Mouse (Mus musculus) neural tube, embryonic 15.5 days (tissue): ENCODE data around the gene Csk. TPM values are rescaled to one million over a fixed set of nuclear protein-coding genes. Genes with fewer than 3 reads are reported as not detected.

ENCODE experiments used
- ATAC-seq: fragments of 200-750 bp; cut with Nextera tagmentation; 2 replicates; pipeline ENCODE4 v1.8.0; 2017; ENCODE audit warnings: mild to moderate bottlenecking, moderate TSS enrichment, moderate library complexity; ENCODE audit not compliant: low FRiP score
- H3K27ac ChIP-seq: fragments of 300-500 bp; sonication (generic); replicated peaks from 2 replicates; pipeline ENCODE4 v1.5.1; 2015; ENCODE audit warnings: mild to moderate bottlenecking, inconsistent platforms
- H3K27me3 ChIP-seq: fragments of 300-500 bp; sonication (generic); replicated peaks from 2 replicates; pipeline ENCODE4 v1.6.1; 2015; ENCODE audit warnings: inconsistent platforms
- H3K36me3 ChIP-seq: fragments of 300-500 bp; sonication (generic); 2 replicates; pipeline ENCODE4 v1.6.1; 2015; ENCODE audit warnings: inconsistent platforms
- H3K4me1 ChIP-seq: fragments of 300-500 bp; sonication (generic); 2 replicates; pipeline ENCODE4 v1.6.1; 2015; ENCODE audit warnings: inconsistent platforms
- H3K4me2 ChIP-seq: fragments of 300-500 bp; sonication (generic); 2 replicates; pipeline ENCODE4 v1.6.1; 2015; ENCODE audit warnings: inconsistent platforms, mild to moderate bottlenecking, moderate library complexity
- H3K4me3 ChIP-seq: fragments of 300-500 bp; sonication (generic); replicated peaks from 2 replicates; pipeline ENCODE4 v1.5.1; 2015; ENCODE audit warnings: mild to moderate bottlenecking, inconsistent platforms
- H3K9ac ChIP-seq: fragments of 300-500 bp; sonication (generic); replicated peaks from 2 replicates; pipeline ENCODE4 v1.6.1; 2015; ENCODE audit warnings: mild to moderate bottlenecking, inconsistent platforms
- H3K9me3 ChIP-seq: fragments of 300-500 bp; sonication (generic); replicated peaks from 2 replicates; pipeline ENCODE4 v1.6.1; 2016; ENCODE audit warnings: inconsistent platforms
- WGBS: fragments of 180-500 bp; shearing (Covaris S2); methylation state at CpG from one replicate; pipeline ENCODE4 v1.1.7; 2015; ENCODE audit warnings: mixed read lengths; 5-methylcytosine and 5-hydroxymethylcytosine counted together
- polyA plus RNA-seq: library from polyadenylated mRNA; unstranded; fragments of >200 nt; fragmentation: Nextera tagmentation; extraction: Ambion mirVana; gene quantifications from 2 replicates; pipeline ENCODE4 v1.2.1, GENCODE M21; 2015

Gene Csk
- polyA plus RNA-seq, 1 experiment from 2014 or later: 43.1 TPM

- Histone ChIP-seq H3K27me3 (no peaks in the 10 kb centered on the region), H3K9ac (no peak overlapping the region)
Measured at GRCm38 (mm10) chr9:57633481-57634024, 19.9 kb downstream of the Csk start.

GRCm38 (mm10) chr9:57629118-57629874 lies 24.1 kb downstream of the Csk start:
- Histone ChIP-seq H3K36me3 (peaks cover 75% of the 10 kb centered on the region), H3K9ac (no peak overlapping the region), H3K27ac (no peak overlapping the region), H3K4me2 (no peak overlapping the region), H3K9me3 (no peaks in the 10 kb centered on the region), H3K4me1 (peaks cover 15% of the 10 kb centered on the region), H3K4me3 (no peak overlapping the region), H3K27me3 (no peaks in the 10 kb centered on the region)
- ATAC-seq: peak; percentile 43; the same call in 1 of the 2 replicates
- WGBS: 64% methylated on average over 14 of the region's 14 CpGs

More at GRCm38 (mm10) chr9:57633481-57634024, 19.9 kb downstream of the Csk start:
- Histone ChIP-seq H3K4me2 (no peak overlapping the region), H3K36me3 (peaks cover 33% of the 10 kb centered on the region), H3K4me1 (peaks cover 32% of the 10 kb centered on the region), H3K9me3 (no peaks in the 10 kb centered on the region), H3K4me3 (no peak overlapping the region), H3K27ac (no peak overlapping the region)
- no peak for ATAC-seq
- WGBS: 50% methylated on average over 4 of the region's 4 CpGs

GRCm38 (mm10) chr9:57628717-57629116 lies 24.7 kb downstream of the Csk start:
- H3K27me3 ChIP-seq: no peaks in the 10 kb centered on the region
- H3K9ac ChIP-seq: no peak overlapping the region
- H3K27ac ChIP-seq: no peak overlapping the region
- H3K9me3 ChIP-seq: no peaks in the 10 kb centered on the region
- ATAC-seq: no peak
- 95% methylated on average over 12 of the region's 12 CpGs for WGBS
- peaks cover 9% of the 10 kb centered on the region for H3K4me1 ChIP-seq
- H3K4me3 ChIP-seq: no peak overlapping the region
- H3K36me3 ChIP-seq: peaks cover 78% of the 10 kb centered on the region
- H3K4me2 ChIP-seq: no peak overlapping the region

GRCm38 (mm10) chr9:57627892-57628291 lies 25.5 kb downstream of the Csk start:
- ATAC-seq: no peak
- no peaks in the 10 kb centered on the region for H3K9me3 ChIP-seq
- H3K27ac ChIP-seq: no peak overlapping the region
- no peak overlapping the region for H3K4me2 ChIP-seq
- H3K4me1 ChIP-seq: 0 out of 2 replicates have a peak, but pooled peaks cover 3% of the 10 kb centered on the region
- 95% methylated on average over 11 of the region's 11 CpGs for WGBS
- no peaks in the 10 kb centered on the region for H3K27me3 ChIP-seq
- peaks cover 78% of the 10 kb centered on the region for H3K36me3 ChIP-seq
- H3K4me3 ChIP-seq: no peak overlapping the region
- no peak overlapping the region for H3K9ac ChIP-seq

GRCm38 (mm10) chr9:57627191-57627590 lies 26.2 kb downstream of the Csk start:
- no peak overlapping the region for H3K9ac ChIP-seq
- no peak overlapping the region for H3K4me2 ChIP-seq
- WGBS: 91% methylated on average over 17 of the region's 17 CpGs
- H3K27me3 ChIP-seq: no peaks in the 10 kb centered on the region
- no peak overlapping the region for H3K27ac ChIP-seq
- ATAC-seq: no peak
- no peaks in the 10 kb centered on the region for H3K9me3 ChIP-seq
- H3K4me1 ChIP-seq: 0 out of 2 replicates have a peak, but pooled peaks cover 3% of the 10 kb centered on the region
- H3K36me3 ChIP-seq: peaks cover 78% of the 10 kb centered on the region
- no peak overlapping the region for H3K4me3 ChIP-seq

- no peaks in the 10 kb centered on the region for H3K9me3 ChIP-seq
- WGBS: 78% methylated on average over 15 of the region's 15 CpGs
- H3K36me3 ChIP-seq: peaks cover 67% of the 10 kb centered on the region
- H3K9ac ChIP-seq: no peak overlapping the region
- H3K4me1 ChIP-seq: 0 out of 2 replicates have a peak, but pooled peaks cover 3% of the 10 kb centered on the region
- H3K4me3 ChIP-seq: no peak overlapping the region
- no peaks in the 10 kb centered on the region for H3K27me3 ChIP-seq
- no peak overlapping the region for H3K27ac ChIP-seq
- H3K4me2 ChIP-seq: no peak overlapping the region
- ATAC-seq: no peak
Measured at GRCm38 (mm10) chr9:57625674-57626500, 27.5 kb downstream of the Csk start.

GRCm38 (mm10) chr9:57624295-57624694 lies 29.1 kb downstream of the Csk start:
- WGBS: 89% methylated on average over 7 of the region's 7 CpGs
- H3K27ac ChIP-seq: no peak overlapping the region
- H3K9me3 ChIP-seq: no peaks in the 10 kb centered on the region
- no peak overlapping the region for H3K4me2 ChIP-seq
- no peaks in the 10 kb centered on the region for H3K4me1 ChIP-seq
- ATAC-seq: no peak
- no peak overlapping the region for H3K9ac ChIP-seq
- H3K27me3 ChIP-seq: no peaks in the 10 kb centered on the region
- H3K4me3 ChIP-seq: no peak overlapping the region
- H3K36me3 ChIP-seq: peaks cover 51% of the 10 kb centered on the region

- no peak within 1 kb of the TSS for H3K4me2 ChIP-seq
- H3K27ac ChIP-seq: no peak within 1 kb of the TSS
- no peaks in the 10 kb centered on the region for H3K27me3 ChIP-seq
- no peaks in the 10 kb centered on the region for H3K4me1 ChIP-seq
- peaks cover 16% of the 10 kb centered on the region; the same call in 1 of the 2 replicates for H3K36me3 ChIP-seq
- 93% methylated on average over 5 of the region's 5 CpGs for WGBS
- no peak within 1 kb of the TSS for H3K9ac ChIP-seq
- H3K9me3 ChIP-seq: no peaks in the 10 kb centered on the region
- H3K4me3 ChIP-seq: no peak within 1 kb of the TSS
- no peak for ATAC-seq
Measured at GRCm38 (mm10) chr9:57620674-57621073, 32.8 kb downstream of the Csk start, which contains the start of gene Lman1l. Gene Lman1l, minus strand, starts transcription at chr9:57620774.

GRCm38 (mm10) chr9:57618854-57619253 lies 34.6 kb downstream of the Csk start:
- no peak overlapping the region for H3K4me2 ChIP-seq
- 0 out of 2 replicates have a peak, but pooled peaks cover under 1% of the 10 kb centered on the region for H3K36me3 ChIP-seq
- no peaks in the 10 kb centered on the region for H3K9me3 ChIP-seq
- no peak overlapping the region for H3K27ac ChIP-seq
- no peak for ATAC-seq
- H3K9ac ChIP-seq: no peak overlapping the region
- H3K4me3 ChIP-seq: no peak overlapping the region
- 82% methylated on average over 8 of the region's 8 CpGs for WGBS
- no peaks in the 10 kb centered on the region for H3K4me1 ChIP-seq
- no peaks in the 10 kb centered on the region for H3K27me3 ChIP-seq

- ATAC-seq: no peak
- no peak overlapping the region for H3K4me3 ChIP-seq
- no peak overlapping the region for H3K27ac ChIP-seq
- H3K27me3 ChIP-seq: no peaks in the 10 kb centered on the region
- 76% methylated on average over 8 of the region's 8 CpGs for WGBS
- no peak overlapping the region for H3K4me2 ChIP-seq
- no peaks in the 10 kb centered on the region for H3K36me3 ChIP-seq
- no peak overlapping the region for H3K9ac ChIP-seq
- H3K9me3 ChIP-seq: no peaks in the 10 kb centered on the region
- no peaks in the 10 kb centered on the region for H3K4me1 ChIP-seq
Measured at GRCm38 (mm10) chr9:57617556-57618169, 35.8 kb downstream of the Csk start.

GRCm38 (mm10) chr9:57614786-57615185 lies 38.6 kb downstream of the Csk start:
- H3K27me3 ChIP-seq: no peaks in the 10 kb centered on the region
- no peak overlapping the region for H3K9ac ChIP-seq
- no peak overlapping the region for H3K4me3 ChIP-seq
- H3K36me3 ChIP-seq: no peaks in the 10 kb centered on the region
- no peak overlapping the region for H3K27ac ChIP-seq
- no peak overlapping the region for H3K4me2 ChIP-seq
- no peaks in the 10 kb centered on the region for H3K4me1 ChIP-seq
- no peak for ATAC-seq
- H3K9me3 ChIP-seq: no peaks in the 10 kb centered on the region
- WGBS: 86% methylated on average over 4 of the region's 4 CpGs
